Mouse (Mus musculus): ENCODE measurements around the gene Pdcd7.
"Not testable (repeated sequence)": the region's sequence is repeated elsewhere in the genome, so short reads cannot be mapped to it uniquely, and the experiment has no call there.

GRCm38 (mm10) chr9:65345439-65345838 is 465 bp upstream of the Pdcd7 start:
- not testable (repeated sequence) for TF ChIP-seq CTCF, EP300 (IDR thresholded peaks at IDR 0.05; ENCODE audit: low read depth)

Measured in liver, postnatal 0 days (tissue).